Mouse (Mus musculus): ENCODE measurements around the gene 4933430I17Rik. TPM values are rescaled to one million over a fixed set of nuclear protein-coding genes. Genes with fewer than 3 reads are reported as not detected.

Gene 4933430I17Rik
- total RNA-seq, 2 experiments from 2014 or later = 0.21 to 0.54 TPM

DNA sequence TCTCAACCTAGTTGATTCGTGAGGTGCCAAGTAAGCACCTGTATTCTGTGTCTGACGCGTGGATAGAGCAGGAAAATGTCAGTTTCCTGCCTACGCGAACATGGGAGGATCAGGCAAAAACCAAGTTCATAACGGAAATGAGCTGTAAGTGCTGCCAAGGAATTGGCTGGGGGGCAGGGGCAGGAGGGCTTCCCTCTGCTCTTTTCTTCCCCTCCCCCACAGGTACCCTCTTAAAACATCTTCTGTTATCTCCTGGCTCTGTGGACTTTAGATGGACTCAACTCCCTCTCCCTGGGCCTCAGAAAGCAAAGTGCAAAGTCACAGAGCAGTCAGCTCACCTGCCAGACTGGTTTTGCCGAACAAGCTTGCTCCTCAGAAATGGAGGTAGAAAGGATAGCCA lies 22.2 kb upstream of the 4933430I17Rik start:
- no peak for DNase-seq (ENCODE audit: extremely low spot score in 1 of 2, low spot score in 1 of 2)

DNA sequence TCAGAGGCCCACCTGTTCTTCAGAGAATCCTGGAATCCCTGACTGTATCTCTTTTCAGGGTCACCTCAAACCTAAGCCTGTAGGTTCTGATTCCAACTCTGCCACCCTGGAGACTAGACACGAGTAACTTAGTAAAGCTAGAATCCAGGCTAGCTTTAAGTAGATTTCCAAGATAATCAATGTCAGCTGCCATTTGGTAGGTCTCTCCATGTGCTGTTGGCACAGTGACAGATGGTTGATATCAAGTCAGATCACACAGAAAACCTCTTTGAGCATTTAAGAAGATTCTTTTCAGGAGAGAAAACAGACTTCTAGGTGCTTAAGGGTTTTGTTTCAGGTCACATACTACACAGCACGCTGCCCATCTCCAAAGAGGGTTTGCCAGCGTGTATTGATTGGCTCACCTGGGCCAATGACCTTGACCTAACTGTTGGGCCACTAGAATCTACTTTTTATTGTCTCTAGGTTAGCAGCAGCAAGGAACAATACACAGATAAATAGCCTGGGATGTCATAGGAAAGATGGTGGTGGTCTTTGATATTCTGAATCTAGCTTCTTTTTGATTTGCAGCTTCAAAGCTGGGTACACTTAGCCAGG lies 21.7 kb upstream of the 4933430I17Rik start, which contains the start of gene Hdhd3:
Gene Hdhd3, minus strand, starts transcription at position 94 of the 597 bp plus-strand sequence.
- DNase-seq (ENCODE audit: extremely low spot score in 1 of 2, low spot score in 1 of 2) = no peak

DNA sequence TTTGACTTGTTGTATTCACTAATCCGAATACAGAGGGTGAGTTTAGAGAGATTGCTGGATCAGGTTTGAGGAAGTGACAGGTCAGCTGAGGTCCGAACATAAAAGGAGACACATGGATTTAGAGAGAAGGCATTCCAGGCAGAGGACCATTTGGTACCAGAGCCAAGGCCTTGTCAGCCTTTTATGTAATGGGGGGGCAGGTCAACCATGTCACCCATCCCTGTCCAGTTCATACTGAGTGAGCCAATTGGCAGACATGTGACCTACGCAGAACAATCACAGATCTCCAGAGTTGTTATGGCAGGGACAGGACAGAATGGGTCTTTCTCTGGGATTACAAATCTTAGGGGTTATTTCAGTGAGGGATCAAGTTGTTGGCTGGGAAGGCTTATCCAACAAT lies 19.2 kb upstream of the 4933430I17Rik start:
- DNase-seq (ENCODE audit: extremely low spot score in 1 of 2, low spot score in 1 of 2) = no peak

DNA sequence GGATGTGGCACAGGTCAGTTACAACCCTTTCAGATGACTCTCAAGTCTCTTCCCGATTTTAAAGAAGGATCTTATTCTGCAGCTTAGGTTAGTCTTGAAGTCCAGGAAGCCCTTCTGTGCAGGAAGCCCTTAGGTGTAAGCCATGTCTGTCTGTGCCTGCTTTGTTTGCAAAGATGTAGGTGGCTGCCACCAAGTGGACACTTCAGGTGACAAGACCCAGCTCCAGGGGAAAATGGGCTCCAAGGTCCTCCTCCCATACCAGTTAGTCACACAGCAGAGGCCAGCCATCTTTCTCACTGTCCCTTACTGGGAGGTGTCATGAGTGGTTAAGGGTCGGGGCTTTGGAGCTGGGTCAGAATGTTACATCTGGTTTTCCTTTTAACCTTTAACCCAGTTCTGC lies 18.4 kb upstream of the 4933430I17Rik start:
- DNase-seq (ENCODE audit: extremely low spot score in 1 of 2, low spot score in 1 of 2) = no peak

DNA sequence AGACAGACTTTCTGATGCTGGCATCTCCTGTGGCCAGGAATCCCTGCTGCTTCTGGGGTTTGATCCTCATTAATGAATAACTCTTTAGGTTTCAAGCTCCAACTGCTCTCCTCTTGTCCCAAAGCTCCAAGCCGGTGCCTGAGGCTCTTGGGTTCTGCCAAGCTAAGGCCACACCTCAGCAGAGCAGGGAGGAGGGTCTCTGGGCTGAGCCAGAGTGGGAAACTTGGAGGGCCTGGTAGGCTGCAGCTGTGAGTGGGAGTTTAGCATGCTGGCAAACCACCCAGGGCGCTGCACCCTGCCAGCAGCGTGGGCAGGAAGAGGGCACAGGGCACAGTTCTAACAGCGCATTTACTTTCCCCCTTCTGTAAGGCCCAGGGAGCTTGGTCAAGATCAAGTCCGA lies 16.3 kb upstream of the 4933430I17Rik start:
- no peak for DNase-seq (ENCODE audit: extremely low spot score in 1 of 2, low spot score in 1 of 2)

DNA sequence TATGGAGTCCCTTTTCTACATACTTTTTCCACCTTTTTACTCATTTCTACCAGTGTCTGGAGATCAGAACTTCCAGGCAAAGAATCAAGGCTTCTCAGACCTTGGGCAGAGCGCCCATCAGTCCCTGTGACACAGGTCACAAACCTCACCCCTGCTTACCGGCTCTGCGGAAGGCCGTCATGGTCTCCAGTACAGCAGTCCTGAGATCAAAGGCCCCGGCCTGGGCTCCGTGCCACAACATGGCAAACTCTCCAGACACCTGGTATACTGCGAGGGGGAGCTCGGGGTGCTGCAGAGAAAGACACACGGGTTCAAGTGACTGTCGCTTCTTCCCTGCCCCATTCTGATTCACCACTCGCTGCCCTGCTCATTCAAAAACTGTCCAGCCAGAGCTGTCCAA lies 15.2 kb upstream of the 4933430I17Rik start:
- DNase-seq (ENCODE audit: extremely low spot score in 1 of 2, low spot score in 1 of 2) = no peak

DNA sequence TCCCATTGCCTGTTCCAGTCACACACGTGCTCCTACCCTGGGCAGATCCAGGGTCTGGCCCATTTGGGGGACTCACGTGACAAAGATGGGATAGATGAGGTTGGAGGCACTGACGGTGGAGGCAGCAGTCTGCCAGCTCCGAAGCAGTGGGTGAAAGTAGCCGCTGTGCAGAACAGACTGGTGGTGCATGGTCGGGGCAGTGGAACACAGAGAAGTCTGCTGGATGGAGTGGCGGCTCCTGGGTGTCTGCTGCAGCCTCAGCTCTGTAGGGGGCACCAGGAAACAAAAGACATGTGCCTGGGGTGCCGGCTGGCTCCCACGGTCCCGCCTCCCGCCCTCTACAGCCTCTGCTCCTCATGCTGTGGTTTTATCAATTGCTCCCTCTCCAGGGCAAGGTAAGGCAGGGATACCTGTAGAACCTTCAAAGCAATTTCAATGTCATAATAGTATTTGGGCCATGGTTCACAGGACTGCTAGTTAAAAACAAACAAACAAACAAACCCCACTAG lies 11.1 kb upstream of the 4933430I17Rik start:
- no peak for DNase-seq (ENCODE audit: extremely low spot score in 1 of 2, low spot score in 1 of 2)

DNA sequence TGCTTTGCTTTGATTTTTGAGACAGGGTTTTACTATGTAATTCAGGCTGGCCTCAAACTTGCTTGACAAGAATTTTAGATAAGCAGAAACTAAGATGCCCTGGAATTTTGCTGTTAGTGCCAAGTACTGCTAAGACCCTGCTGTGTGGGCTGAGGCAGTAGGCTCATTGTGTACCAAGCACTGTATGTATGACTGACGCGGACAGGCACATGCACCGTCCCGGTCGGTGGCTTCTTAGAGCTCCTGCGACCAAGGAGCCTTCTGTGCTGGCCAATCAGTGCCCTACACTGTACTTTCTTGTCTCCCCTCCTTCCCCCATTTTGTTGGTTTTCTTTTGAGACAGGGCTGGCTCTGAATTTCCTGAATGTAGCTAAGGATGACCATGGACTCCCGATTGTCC lies 10.2 kb upstream of the 4933430I17Rik start:
- no peak for DNase-seq (ENCODE audit: extremely low spot score in 1 of 2, low spot score in 1 of 2)

DNA sequence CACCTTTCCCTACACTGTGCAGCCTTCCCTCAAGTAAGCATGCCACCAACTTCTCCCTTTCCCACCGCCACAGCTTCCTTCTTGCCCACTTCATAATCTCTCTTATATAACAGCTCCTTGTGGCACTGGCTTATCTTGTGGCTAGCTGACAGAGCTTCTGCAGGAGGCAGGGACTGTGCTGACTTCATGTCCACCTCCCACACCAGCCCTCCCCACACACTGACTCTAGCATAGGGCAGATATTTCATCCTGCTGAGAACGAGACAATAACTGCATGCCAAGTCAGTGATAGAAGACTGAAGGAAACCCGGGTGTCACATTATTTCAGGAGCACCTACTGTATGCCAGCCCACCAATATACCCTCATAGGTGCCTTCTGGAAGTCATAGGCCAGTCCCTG lies 9.7 kb upstream of the 4933430I17Rik start:
- no peak for DNase-seq (ENCODE audit: extremely low spot score in 1 of 2, low spot score in 1 of 2)

DNA sequence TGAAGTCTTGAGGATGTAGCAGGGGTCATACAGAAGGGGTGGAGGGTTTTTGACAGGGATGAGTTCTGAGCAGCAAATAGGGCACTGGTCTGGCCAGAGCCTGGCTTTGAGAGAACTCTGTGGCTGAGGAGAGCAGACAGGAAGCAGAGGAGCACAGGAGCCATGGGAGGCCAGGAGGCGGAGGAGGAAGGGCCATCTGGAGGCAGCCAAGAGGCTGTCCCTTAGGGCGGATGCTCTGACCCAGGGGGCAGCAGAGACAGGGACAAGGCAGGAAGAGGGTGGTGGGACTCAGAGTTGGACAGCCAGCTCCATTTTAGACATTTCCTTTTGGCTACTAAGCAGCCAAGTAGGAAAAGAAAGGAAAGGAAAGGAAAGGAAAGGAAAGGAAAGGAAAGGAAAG lies 9.1 kb upstream of the 4933430I17Rik start:
- no peak for DNase-seq (ENCODE audit: extremely low spot score in 1 of 2, low spot score in 1 of 2)

DNA sequence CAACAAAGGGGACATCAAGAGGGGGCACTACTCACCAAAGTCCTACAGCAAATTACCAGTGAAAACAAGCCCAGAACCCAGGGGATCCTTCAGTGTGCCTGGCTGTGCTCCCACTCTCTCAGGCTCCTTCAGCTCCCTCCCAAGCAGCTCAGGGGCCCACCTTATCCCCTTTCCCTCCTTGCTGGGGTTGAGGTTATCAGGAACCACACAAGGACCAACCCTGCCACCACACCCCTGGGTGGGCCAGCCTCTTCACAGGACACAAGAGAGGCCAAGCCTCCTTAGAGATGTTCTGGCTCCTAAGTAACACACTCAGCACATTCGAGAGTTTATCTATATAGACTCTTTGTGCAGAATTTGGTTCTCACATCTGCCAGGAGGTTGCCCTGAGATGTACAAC lies 8.6 kb upstream of the 4933430I17Rik start:
- DNase-seq (ENCODE audit: extremely low spot score in 1 of 2, low spot score in 1 of 2) = no peak

DNA sequence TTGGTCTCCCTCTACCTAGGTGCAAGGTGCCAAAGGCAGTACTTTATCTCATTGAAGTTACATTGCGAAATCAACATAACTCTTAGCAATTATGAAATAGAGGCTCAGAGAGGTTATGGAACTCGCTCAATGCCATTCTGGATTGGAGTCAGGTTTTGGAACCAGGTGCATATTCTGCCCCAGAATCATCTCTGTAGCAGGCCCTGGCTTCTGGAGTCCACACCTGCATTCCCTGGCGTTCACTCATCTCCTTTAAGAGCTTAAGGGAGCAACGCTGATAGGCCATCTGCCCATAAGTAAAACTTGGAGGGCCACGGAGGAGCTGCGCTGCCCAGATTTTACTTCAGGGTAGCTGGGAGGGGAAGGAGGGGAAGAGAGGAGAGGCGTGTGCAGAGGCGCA lies 8.1 kb upstream of the 4933430I17Rik start:
- DNase-seq (ENCODE audit: extremely low spot score in 1 of 2, low spot score in 1 of 2) = no peak

DNA sequence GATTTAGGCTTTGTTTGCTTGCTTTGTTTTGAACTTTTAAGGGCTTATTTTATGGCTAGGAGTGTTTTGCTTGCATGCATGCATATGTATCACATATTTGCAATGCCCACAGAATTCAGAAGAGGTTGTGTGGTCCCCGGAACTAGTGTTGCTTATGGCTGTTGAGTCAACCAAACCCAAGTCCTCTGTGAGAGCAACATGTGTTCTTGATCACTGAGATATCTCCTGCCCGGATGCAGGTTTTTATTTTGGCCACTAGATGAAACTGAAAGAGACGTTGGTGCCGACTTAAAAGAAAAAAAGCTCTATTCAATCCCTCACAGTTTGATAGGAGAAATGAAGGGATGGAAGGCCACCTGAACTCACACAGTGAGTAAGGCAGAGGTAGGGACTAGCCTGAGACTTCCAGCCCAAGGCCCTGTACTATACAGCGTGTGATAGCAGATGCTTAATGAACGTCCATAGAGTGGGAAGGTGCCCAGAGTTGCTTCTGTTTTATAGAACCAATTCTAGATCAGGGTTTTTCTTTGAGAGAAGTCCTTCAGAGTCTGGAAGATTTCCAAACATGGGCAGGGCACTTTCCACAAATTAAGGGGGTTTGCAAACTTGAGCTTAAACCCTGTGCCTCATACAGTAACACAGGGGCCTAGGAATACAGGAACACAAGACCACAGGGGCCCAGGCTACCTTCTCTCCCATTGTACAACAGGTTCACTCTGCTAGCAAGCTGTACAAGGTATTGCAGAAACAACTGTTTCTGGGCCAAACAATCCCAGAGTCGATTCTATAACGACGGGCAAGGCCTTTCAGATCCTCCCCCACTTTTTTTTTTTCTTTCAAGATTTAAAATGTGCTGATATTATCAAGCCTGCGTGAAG lies 7.4 kb upstream of the 4933430I17Rik start:
- no peak for DNase-seq (ENCODE audit: extremely low spot score in 1 of 2, low spot score in 1 of 2)

DNA sequence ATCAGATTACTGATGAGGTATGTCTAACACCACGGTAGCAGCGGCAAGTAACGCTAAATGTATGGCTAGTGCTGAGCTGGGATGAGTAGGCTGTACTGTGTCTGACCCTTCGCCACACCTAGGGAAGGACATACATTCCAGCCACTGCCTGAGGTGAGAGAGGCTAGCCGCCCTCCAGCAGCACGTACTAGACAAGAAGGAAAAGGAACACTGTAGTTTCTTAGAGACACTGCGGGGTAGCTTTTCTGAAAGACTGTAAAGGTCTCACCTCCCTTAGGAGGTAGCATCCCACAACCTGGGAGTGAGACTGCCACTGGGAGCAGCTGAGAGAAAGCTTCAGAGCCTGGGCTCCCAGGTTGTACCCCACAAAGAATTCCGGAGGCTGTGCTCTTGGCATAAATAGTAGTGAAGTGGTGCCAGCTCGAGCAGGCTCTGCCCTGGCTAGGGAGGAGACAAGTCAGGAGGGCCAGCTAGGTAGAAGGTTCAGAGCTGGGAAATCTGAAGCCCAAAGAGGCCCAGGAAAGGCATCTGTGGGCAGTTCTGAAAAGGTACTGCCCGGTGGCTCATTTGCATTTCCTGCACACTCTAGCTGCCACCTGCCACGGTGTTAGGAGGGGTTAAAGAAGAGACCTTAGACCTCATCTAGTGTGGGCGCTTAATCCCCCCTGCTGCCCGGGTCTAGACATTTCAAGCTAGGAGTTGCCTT lies 6.6 kb upstream of the 4933430I17Rik start:
- DNase-seq (ENCODE audit: extremely low spot score in 1 of 2, low spot score in 1 of 2) = no peak

DNA sequence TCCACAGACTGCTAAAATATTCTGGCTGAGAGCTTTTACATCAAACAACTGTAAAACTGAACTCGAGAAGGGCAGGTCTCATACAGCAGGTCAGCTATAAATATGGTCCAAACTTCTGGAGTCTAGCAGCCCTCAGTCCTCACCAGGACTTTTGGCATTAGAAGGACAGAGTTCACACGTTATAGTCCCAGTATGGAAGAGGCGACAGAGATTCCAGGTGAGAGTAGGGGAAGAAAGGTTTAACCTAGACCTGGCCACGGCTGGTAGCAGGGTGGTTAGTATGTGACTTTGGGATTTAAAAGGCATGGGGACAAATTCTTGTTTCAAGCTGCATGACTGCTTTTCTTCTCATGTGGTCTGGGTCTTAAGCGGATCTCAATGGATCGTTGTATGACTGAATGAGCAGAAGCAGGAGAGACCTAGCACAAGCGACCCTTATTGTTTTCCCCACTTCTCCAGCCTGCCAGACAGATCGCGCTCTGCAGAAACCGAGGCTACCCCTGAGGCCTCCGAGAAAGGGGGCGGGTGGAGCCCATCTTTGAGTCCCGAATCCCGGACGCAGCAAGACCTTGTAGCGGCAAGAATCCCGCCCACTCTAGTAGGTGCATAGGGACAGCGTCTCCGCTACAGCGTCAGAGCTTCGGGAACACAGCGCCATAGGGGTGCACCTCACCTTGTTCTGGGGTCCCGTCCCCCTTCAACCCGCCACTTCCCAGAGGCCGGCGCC lies 5.9 kb upstream of the 4933430I17Rik start:
- DNase-seq (ENCODE audit: extremely low spot score in 1 of 2, low spot score in 1 of 2) = no peak

DNA sequence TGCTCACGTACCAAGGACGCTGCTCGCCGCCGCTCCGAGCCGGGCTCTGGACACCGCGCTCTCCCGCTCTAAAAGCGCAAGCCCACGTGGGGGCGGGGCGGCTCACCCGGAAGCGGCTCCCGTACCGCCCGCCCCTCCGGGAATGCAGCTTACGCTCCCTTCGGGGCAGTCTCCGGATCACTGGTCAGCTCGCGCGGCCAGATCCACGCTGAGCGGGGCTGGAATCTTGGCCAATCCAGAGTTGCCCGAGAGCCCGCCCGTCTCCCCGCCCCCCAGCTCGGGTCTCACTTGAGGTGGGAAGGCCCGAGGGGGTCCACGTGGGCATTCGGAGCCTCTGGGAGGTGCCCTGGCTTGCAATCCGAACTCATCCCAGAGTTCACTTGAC lies 5.3 kb upstream of the 4933430I17Rik start, which contains the start of gene Alad:
Gene Alad, minus strand, starts transcription at position 70 of the 385 bp plus-strand sequence.
- peak; percentile 72 to 76 for DNase-seq (ENCODE audit: extremely low spot score in 1 of 2, low spot score in 1 of 2)

DNA sequence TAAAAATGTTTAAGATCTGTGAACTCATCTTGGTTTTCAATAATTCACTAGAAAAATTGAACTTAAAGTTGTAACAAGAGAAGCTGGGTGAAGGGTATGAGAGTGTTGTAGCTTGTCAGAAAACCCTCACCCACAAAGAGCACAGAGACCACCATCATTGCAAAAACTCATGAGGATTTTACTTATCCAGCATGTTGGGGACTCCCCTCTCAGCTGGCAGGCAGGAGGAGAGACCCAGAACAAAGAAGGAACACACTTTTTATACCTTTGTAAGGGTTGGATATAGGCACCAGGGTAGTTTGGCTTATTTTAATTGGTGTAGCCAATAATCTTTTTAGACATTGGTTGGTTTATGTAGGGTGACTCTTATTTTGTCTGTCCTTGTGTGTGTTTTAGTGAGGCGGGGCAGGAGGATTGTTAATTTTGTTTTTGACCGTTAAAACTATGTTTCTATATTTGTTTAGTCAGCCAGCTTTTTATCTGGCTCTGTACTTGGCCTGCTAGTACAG lies 4.2 kb upstream of the 4933430I17Rik start:
- DNase-seq (ENCODE audit: extremely low spot score in 1 of 2, low spot score in 1 of 2) = no peak

DNA sequence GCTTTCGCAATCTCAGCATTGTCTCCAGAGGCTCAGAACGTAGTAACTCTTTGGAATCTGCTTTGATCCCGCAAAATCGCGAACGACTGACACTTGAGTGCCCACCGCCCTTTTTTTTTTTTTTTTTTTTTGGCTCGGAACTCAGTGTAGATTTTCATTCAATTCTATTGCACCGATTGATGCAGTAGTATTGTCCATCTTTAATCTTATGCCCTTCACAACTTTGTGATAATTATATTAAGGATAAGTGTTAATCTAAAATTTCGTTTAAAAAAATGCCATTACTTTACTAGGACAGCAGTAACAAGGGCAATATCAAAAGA lies 281 bp downstream of the 4933430I17Rik start:
- no peak for DNase-seq (ENCODE audit: extremely low spot score in 1 of 2, low spot score in 1 of 2)

DNA sequence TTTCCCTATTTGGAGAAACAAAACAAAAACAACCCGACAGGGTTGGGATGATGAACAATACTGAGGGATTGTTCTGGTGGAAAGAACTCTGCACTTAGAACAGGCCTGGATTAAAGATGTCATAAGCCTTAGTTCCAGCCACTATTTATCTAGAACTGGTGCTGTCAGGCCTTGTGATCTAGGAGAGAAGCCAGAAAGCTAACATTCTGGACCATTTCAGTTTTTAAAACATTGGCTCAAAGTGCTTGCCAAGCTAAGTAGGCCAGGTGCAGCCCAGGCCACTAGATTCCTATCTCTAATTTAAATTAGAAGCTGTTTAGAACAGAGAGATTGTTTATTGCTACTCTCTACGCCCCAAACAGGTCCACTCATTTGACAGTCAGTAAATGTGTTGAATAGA lies 1.1 kb downstream of the 4933430I17Rik start:
- no peak for DNase-seq (ENCODE audit: extremely low spot score in 1 of 2, low spot score in 1 of 2)

DNA sequence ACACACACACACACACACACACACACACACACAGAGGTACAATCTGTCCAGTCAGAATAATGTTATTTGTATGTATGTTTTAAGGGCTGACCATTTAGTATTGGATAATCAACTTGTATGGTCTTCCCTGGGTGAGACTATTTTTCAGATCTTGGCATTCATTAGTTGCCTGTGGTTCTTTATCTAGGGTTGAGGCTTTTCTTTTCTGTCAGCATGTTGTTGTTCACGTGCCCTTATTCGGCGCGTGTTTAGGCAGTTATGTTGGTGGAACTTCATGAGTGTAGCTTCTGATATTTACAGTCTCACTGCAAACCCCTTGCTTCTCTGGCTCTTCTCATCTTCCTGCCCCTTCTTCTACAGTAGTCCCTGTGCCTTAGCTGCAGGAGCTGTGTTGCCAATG lies 2.5 kb downstream of the 4933430I17Rik start:
- DNase-seq (ENCODE audit: extremely low spot score in 1 of 2, low spot score in 1 of 2) = no peak
